Mouse (Mus musculus): ENCODE measurements at regions not wholly inside any gene's neighbourhood (a gene's known extent, or its start where the extent isn't known, plus 50 kb on each side); places are given as distances from the start of the nearest gene placed in this dataset.

- WGBS, result 90% methylated on average over 4 of the region's 4 CpGs
- no peak overlapping the region for H3K4me3 ChIP-seq
- no peaks in the 10 kb centered on the region for H3K27me3 ChIP-seq (replicated peaks)
- no peak overlapping the region for H3K27ac ChIP-seq
- H3K36me3 ChIP-seq, result no peaks in the 10 kb centered on the region
- H3K4me1 ChIP-seq, result no peaks in the 10 kb centered on the region
- no peak overlapping the region for H3K4me2 ChIP-seq (replicated peaks)
- H3K9me3 ChIP-seq, result 0 out of 2 replicates have a peak, but pooled peaks cover 6% of the 10 kb centered on the region
- H3K9ac ChIP-seq, result no peak overlapping the region
- ATAC-seq (ENCODE audit: low FRiP score, low read depth), result no peak
Measured at GRCm38 (mm10) chr14:47795062-47795461, 146.8 kb downstream of the Ktn1 start.

- WGBS, result 88% methylated on average over 3 of the region's 3 CpGs
- Histone ChIP-seq H3K9me3 (0 out of 2 replicates have a peak, but pooled peaks cover 6% of the 10 kb centered on the region), H3K9ac (no peak overlapping the region), H3K4me1 (no peaks in the 10 kb centered on the region), H3K4me3 (no peak overlapping the region), H3K4me2 (replicated peaks) (no peak overlapping the region), H3K27ac (no peak overlapping the region), H3K27me3 (replicated peaks) (no peaks in the 10 kb centered on the region), H3K36me3 (no peaks in the 10 kb centered on the region)
- ATAC-seq (ENCODE audit: low FRiP score, low read depth), result no peak
Measured at GRCm38 (mm10) chr14:47798203-47798602, 150.0 kb downstream of the Ktn1 start.

GRCm38 (mm10) chr14:47799564-47799963, 151.3 kb downstream of the Ktn1 start:
- no peak for ATAC-seq (ENCODE audit: low FRiP score, low read depth)
- no peak overlapping the region for H3K4me3 ChIP-seq
- WGBS, result 61% methylated on average over 2 of the region's 2 CpGs
- H3K27me3 ChIP-seq (replicated peaks), result no peaks in the 10 kb centered on the region
- H3K9me3 ChIP-seq, result 0 out of 2 replicates have a peak, but pooled peaks cover 6% of the 10 kb centered on the region
- no peak overlapping the region for H3K4me2 ChIP-seq (replicated peaks)
- H3K36me3 ChIP-seq, result no peaks in the 10 kb centered on the region
- H3K4me1 ChIP-seq, result no peaks in the 10 kb centered on the region
- no peak overlapping the region for H3K9ac ChIP-seq
- no peak overlapping the region for H3K27ac ChIP-seq

GRCm38 (mm10) chr14:47805202-47805601, 157.0 kb downstream of the Ktn1 start:
- Histone ChIP-seq H3K9me3 (no peaks in the 10 kb centered on the region), H3K36me3 (no peaks in the 10 kb centered on the region), H3K27me3 (replicated peaks) (no peaks in the 10 kb centered on the region), H3K4me3 (no peak overlapping the region), H3K27ac (no peak overlapping the region), H3K9ac (no peak overlapping the region), H3K4me2 (replicated peaks) (no peak overlapping the region), H3K4me1 (peaks cover 27% of the 10 kb centered on the region)
- ATAC-seq (ENCODE audit: low FRiP score, low read depth), result peak; percentile 71
- 53% methylated on average over 1 of the region's 1 CpGs for whole genome bisulfite sequencing

- 15% methylated on average over 9 of the region's 9 CpGs for WGBS
- no peak overlapping the region for H3K9ac ChIP-seq
- 0 out of 2 replicates have a peak overlapping the region, but pooled peaks have one; percentile 8 for H3K4me2 ChIP-seq (replicated peaks)
- peaks cover 27% of the 10 kb centered on the region for H3K4me1 ChIP-seq
- H3K27ac ChIP-seq, result no peak overlapping the region
- H3K9me3 ChIP-seq, result no peaks in the 10 kb centered on the region
- H3K36me3 ChIP-seq, result no peaks in the 10 kb centered on the region
- no peaks in the 10 kb centered on the region for H3K27me3 ChIP-seq (replicated peaks)
- H3K4me3 ChIP-seq, result no peak overlapping the region
- ATAC-seq (ENCODE audit: low FRiP score, low read depth), result peak; percentile 79
Measured at GRCm38 (mm10) chr14:47805771-47806535, 157.7 kb downstream of the Ktn1 start.

- peaks cover 27% of the 10 kb centered on the region for H3K4me1 ChIP-seq
- peak; percentile 46 for ATAC-seq (ENCODE audit: low FRiP score, low read depth)
Measured at GRCm38 (mm10) chr14:47808097-47808910, 160.1 kb downstream of the Ktn1 start.

GRCm38 (mm10) chr14:47818224-47818623, 170.0 kb downstream of the Ktn1 start:
- Histone ChIP-seq H3K27ac (no peak overlapping the region), H3K4me1 (no peaks in the 10 kb centered on the region), H3K9ac (no peak overlapping the region), H3K9me3 (no peaks in the 10 kb centered on the region), H3K27me3 (replicated peaks) (no peaks in the 10 kb centered on the region), H3K4me3 (no peak overlapping the region), H3K36me3 (no peaks in the 10 kb centered on the region), H3K4me2 (replicated peaks) (no peak overlapping the region)
- ATAC-seq (ENCODE audit: low FRiP score, low read depth), result no peak
- 75% methylated on average over 3 of the region's 3 CpGs for WGBS

More at GRCm38 (mm10) chr14:47808097-47808910, 160.1 kb downstream of the Ktn1 start:
- no peak overlapping the region for H3K4me2 ChIP-seq (replicated peaks)
- 30% methylated on average over 10 of the region's 10 CpGs for WGBS
- H3K27ac ChIP-seq, result no peak overlapping the region
- H3K9me3 ChIP-seq, result no peaks in the 10 kb centered on the region
- no peak overlapping the region for H3K9ac ChIP-seq
- H3K36me3 ChIP-seq, result no peaks in the 10 kb centered on the region
- H3K27me3 ChIP-seq (replicated peaks), result no peaks in the 10 kb centered on the region
- H3K4me3 ChIP-seq, result no peak overlapping the region

- Histone ChIP-seq H3K4me3 (no peak overlapping the region), H3K36me3 (no peaks in the 10 kb centered on the region), H3K9ac (no peak overlapping the region), H3K9me3 (no peaks in the 10 kb centered on the region), H3K4me1 (no peaks in the 10 kb centered on the region), H3K4me2 (replicated peaks) (no peak overlapping the region), H3K27me3 (replicated peaks) (no peaks in the 10 kb centered on the region), H3K27ac (no peak overlapping the region)
- no peak for ATAC-seq (ENCODE audit: low FRiP score, low read depth)
- WGBS, result 75% methylated on average over 3 of the region's 3 CpGs
Measured at GRCm38 (mm10) chr14:47818641-47819040, 170.4 kb downstream of the Ktn1 start.

- Histone ChIP-seq H3K4me1 (no peaks in the 10 kb centered on the region), H3K36me3 (no peaks in the 10 kb centered on the region), H3K9ac (no peak overlapping the region), H3K27me3 (replicated peaks) (no peaks in the 10 kb centered on the region), H3K27ac (no peak overlapping the region), H3K4me2 (replicated peaks) (no peak overlapping the region), H3K9me3 (no peaks in the 10 kb centered on the region), H3K4me3 (no peak overlapping the region)
- 70% methylated on average over 13 of the region's 13 CpGs for WGBS
- no peak for ATAC-seq (ENCODE audit: low FRiP score, low read depth)
Measured at GRCm38 (mm10) chr14:47820571-47821143, 172.4 kb downstream of the Ktn1 start.

GRCm38 (mm10) chr14:47823182-47823581, 174.9 kb downstream of the Ktn1 start:
- Histone ChIP-seq H3K36me3 (no peaks in the 10 kb centered on the region), H3K4me1 (no peaks in the 10 kb centered on the region), H3K4me2 (replicated peaks) (no peak overlapping the region), H3K9ac (no peak overlapping the region), H3K27ac (no peak overlapping the region), H3K27me3 (replicated peaks) (no peaks in the 10 kb centered on the region), H3K4me3 (no peak overlapping the region), H3K9me3 (no peaks in the 10 kb centered on the region)
- no peak for ATAC-seq (ENCODE audit: low FRiP score, low read depth)
- WGBS, result 63% methylated on average over 9 of the region's 9 CpGs

GRCm38 (mm10) chr14:47823696-47824095, 175.4 kb downstream of the Ktn1 start:
- ATAC-seq (ENCODE audit: low FRiP score, low read depth), result no peak
- H3K4me3 ChIP-seq, result no peak overlapping the region
- 64% methylated on average over 8 of the region's 8 CpGs for WGBS

GRCm38 (mm10) chr14:47825446-47825956, 177.3 kb downstream of the Ktn1 start:
- 77% methylated on average over 3 of the region's 3 CpGs for WGBS
- no peaks in the 10 kb centered on the region for H3K9me3 ChIP-seq

More at GRCm38 (mm10) chr14:47823696-47824095, 175.4 kb downstream of the Ktn1 start:
- Histone ChIP-seq H3K36me3 (no peaks in the 10 kb centered on the region), H3K9me3 (no peaks in the 10 kb centered on the region), H3K27ac (no peak overlapping the region), H3K4me2 (replicated peaks) (no peak overlapping the region), H3K27me3 (replicated peaks) (no peaks in the 10 kb centered on the region), H3K9ac (no peak overlapping the region), H3K4me1 (no peaks in the 10 kb centered on the region)

More at GRCm38 (mm10) chr14:47825446-47825956, 177.3 kb downstream of the Ktn1 start:
- H3K36me3 ChIP-seq, result no peaks in the 10 kb centered on the region
- H3K27ac ChIP-seq, result no peak overlapping the region
- H3K9ac ChIP-seq, result no peak overlapping the region
- no peak overlapping the region for H3K4me2 ChIP-seq (replicated peaks)
- H3K4me1 ChIP-seq, result no peaks in the 10 kb centered on the region
- ATAC-seq (ENCODE audit: low FRiP score, low read depth), result no peak
- H3K4me3 ChIP-seq, result no peak overlapping the region
- no peaks in the 10 kb centered on the region for H3K27me3 ChIP-seq (replicated peaks)

Measured in neural tube, embryonic 12.5 days (tissue).